Mouse (Mus musculus) thymus, adult 2 months (tissue): ENCODE data around the gene Hgd.

Source experiments
- CTCF ChIP-seq: fragments of 200-500 bp; IDR thresholded peaks from 2 replicates; pipeline ENCODE4 v1.5.1; 2012; ENCODE audit warnings: mild to moderate bottlenecking, control low read depth, low read length, moderate library complexity, borderline replicate concordance; ENCODE audit not compliant: control insufficient read depth, poor library complexity, insufficient read depth; ENCODE audit errors: extremely low read depth
- POLR2A ChIP-seq: fragments of 200-500 bp; IDR thresholded peaks from 2 replicates; pipeline ENCODE4 v1.6.1; 2012; ENCODE audit warnings: mild to moderate bottlenecking, low read length, control low read depth, moderate library complexity; ENCODE audit not compliant: control insufficient read depth, poor library complexity, insufficient read depth; ENCODE audit errors: extremely low read depth

DNA sequence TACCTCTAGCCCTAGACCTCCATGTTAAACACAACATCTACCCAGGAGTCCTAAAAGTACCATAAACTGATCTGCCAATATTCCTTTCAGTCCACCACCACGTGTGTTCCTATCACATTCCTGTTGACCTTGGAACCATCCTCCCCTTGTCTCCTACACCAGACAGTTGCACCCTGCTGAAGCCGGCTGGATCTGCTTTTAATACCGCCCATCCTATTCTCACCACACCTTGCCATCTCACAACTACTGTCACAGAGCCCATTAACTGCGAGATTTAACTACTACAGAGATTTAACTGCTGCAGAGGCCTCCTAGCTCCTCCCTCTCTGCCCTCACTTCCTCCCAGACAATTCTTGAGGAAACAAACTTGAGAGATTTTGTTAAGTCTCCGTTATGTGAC is 71.5 kb downstream of the Hgd start:
- TF ChIP-seq CTCF (no peak), POLR2A (no peak)
